Mouse (Mus musculus) brain, embryonic 14.5 days (tissue): ENCODE data around the gene Muc3.

Experiments used
- CTCF ChIP-seq: fragments of 200-500 bp; IDR thresholded peaks from 2 replicates; pipeline ENCODE4 v1.5.1; 2012; ENCODE audit warnings: inconsistent platforms, mild to moderate bottlenecking, moderate library complexity, borderline replicate concordance; ENCODE audit not compliant: insufficient read depth, insufficient read length; ENCODE audit errors: extremely low read depth
- POLR2A ChIP-seq: fragments of 200-500 bp; IDR thresholded peaks from 2 replicates; pipeline ENCODE4 v1.6.1; 2012; ENCODE audit warnings: mild to moderate bottlenecking, inconsistent platforms, borderline replicate concordance; ENCODE audit not compliant: poor library complexity, insufficient read depth, insufficient read length, severe bottlenecking; ENCODE audit errors: extremely low read depth

GRCm38 (mm10) chr5:137107670-137108069 lies 41.5 kb downstream of the Muc3 start:
- no peak for TF ChIP-seq CTCF
- TF ChIP-seq POLR2A, result no peak
